Mouse (Mus musculus): ENCODE results near the gene Kxd1. TPM values are rescaled to one million over a fixed set of nuclear protein-coding genes. Genes with fewer than 3 reads are reported as not detected.
"Not testable (repeated sequence)": the region's sequence is repeated elsewhere in the genome, so short reads cannot be mapped to it uniquely, and the experiment has no call there.

Gene Kxd1
- total RNA-seq, 2 experiments from 2014 or later: 37.2 to 40.7 TPM

DNA sequence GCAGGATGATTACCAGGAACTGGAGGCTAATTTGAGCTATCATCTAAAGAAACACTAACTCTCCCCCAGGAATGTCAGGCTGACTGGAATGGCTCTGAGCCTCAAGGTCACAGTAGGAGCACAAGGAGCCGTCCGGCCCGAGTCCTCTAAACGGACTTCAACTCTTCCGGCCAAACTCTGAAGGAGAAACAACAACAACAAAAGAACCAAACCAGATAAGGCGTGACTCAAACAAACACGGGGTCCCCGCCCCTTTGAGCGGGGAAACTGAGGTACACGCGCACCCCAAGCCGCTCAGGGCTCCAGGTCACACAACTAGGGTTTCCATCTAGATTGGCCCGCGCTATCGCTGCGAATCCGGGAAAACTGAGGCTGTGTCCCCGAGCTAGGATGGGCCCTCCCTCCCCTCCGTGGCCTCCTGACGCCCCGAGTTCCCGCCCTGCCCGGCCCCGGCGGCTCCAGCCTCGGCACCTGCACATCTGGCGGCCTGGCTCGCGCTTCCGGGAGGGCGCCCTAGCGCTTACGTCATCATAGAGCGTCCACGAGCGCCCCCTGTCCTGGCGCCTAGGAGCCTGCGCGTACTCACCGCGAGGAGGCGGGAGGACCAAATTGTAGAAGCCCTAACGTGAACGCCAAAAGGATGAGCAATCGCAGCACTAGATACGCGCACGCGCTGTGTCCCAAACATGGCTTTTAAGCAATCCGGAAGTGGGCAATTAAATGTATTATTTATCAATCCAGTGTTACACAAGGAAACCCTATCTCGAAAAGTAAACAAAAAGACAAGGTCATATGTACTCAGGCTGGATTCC is 5.0 kb downstream of the Kxd1 start:
- peak overlapping the region; percentile 81 for H3K4me3 ChIP-seq
- peak; percentile 81 for TF ChIP-seq CTCF (conservative IDR thresholded peaks at IDR 0.05)
- DNase-seq (ENCODE audit: low spot score in 2 of 2): peak; percentile 96 to 97
- peak overlapping the region; percentile 92 for H3K27ac ChIP-seq

GRCm38 (mm10) chr8:70519606-70520005 is 8.2 kb downstream of the Kxd1 start:
- H3K27ac ChIP-seq: no peak overlapping the region
- DNase-seq (ENCODE audit: low spot score in 2 of 2): no peak

GRCm38 (mm10) chr8:70519043-70519442 is 8.7 kb downstream of the Kxd1 start:
- TF ChIP-seq CTCF (conservative IDR thresholded peaks at IDR 0.05): no peak

More at GRCm38 (mm10) chr8:70519606-70520005, 8.2 kb downstream of the Kxd1 start:
- no peak for TF ChIP-seq CTCF (conservative IDR thresholded peaks at IDR 0.05)
- H3K4me3 ChIP-seq: no peak overlapping the region

GRCm38 (mm10) chr8:70517940-70518643 is 9.7 kb downstream of the Kxd1 start:
- Histone ChIP-seq H3K27ac (no peak overlapping the region), H3K4me3 (no peak overlapping the region)
- DNase-seq (ENCODE audit: low spot score in 2 of 2): no peak
- no peak for TF ChIP-seq CTCF (conservative IDR thresholded peaks at IDR 0.05)

More at GRCm38 (mm10) chr8:70519043-70519442, 8.7 kb downstream of the Kxd1 start:
- Histone ChIP-seq H3K27ac (no peak overlapping the region), H3K4me3 (no peak overlapping the region)
- no peak for DNase-seq (ENCODE audit: low spot score in 2 of 2)

DNA sequence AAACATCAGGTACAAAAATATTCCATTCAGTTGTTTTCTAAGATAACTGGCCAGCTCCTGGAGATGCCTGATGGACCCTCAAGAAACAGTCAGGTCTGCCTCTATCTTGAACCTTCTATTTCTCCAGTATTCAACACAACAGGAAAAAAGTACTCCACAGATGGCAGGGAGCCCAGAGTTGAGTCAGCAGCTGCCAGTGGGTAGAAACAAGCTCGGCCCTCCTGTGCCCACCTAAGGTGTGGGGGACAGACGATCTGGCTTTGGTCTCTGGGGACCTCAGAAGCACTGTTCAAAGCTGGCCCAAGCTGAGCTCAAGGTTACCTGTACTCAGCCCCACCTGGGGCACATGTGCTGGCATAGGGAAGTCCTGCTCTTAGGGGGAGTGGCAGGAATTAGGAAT is 14.3 kb downstream of the Kxd1 start:
- DNase-seq (ENCODE audit: low spot score in 2 of 2): peak in 1 of 2 experiments; percentile 41
- H3K27ac ChIP-seq: peak overlapping the region; percentile 53; the same call in 1 of the 2 replicates
- TF ChIP-seq CTCF (conservative IDR thresholded peaks at IDR 0.05): no peak

GRCm38 (mm10) chr8:70512253-70512903 is 15.4 kb downstream of the Kxd1 start:
- TF ChIP-seq CTCF (conservative IDR thresholded peaks at IDR 0.05): no peak

More for the DNA sequence above, 14.3 kb downstream of the Kxd1 start:
- no peak overlapping the region for H3K4me3 ChIP-seq

DNA sequence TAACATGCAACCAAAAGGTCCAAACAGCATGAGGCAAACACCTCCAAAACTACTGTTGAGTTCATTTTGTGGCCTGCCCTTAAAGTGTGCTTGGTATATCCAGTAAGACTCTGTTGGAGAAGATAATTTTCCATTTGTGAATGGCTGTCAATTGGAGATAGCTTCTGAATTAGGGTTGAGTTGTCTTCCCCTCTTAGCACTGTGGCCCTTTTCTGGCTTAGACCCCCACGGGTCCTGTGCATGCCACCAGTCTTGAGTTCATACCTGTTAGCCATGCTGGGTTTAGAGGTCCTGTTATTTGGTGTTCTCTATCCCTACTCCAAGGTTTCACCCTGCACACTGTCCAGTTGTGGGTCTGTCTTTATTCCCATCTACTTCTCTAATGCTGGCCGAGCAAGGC is 16.0 kb downstream of the Kxd1 start:
- H3K4me3 ChIP-seq: no peak overlapping the region
- DNase-seq (ENCODE audit: low spot score in 2 of 2): no peak
- TF ChIP-seq CTCF (conservative IDR thresholded peaks at IDR 0.05): no peak
- 0 out of 2 replicates have a peak overlapping the region, but pooled peaks have one; percentile 93 for H3K27ac ChIP-seq

More at GRCm38 (mm10) chr8:70512253-70512903, 15.4 kb downstream of the Kxd1 start:
- H3K27ac ChIP-seq: no peak overlapping the region; the same call in 1 of the 2 replicates
- DNase-seq (ENCODE audit: low spot score in 2 of 2): no peak
- no peak overlapping the region for H3K4me3 ChIP-seq

GRCm38 (mm10) chr8:70511174-70511573 is 16.6 kb downstream of the Kxd1 start:
- not testable (repeated sequence) for DNase-seq (ENCODE audit: low spot score in 2 of 2)
- Histone ChIP-seq H3K4me3 (peak overlapping the region; percentile 84), H3K27ac (peak overlapping the region; percentile 93)

- Histone ChIP-seq H3K27ac (peak within 1 kb of the TSS; percentile 93), H3K4me3 (peak within 1 kb of the TSS; percentile 84)
- TF ChIP-seq CTCF (conservative IDR thresholded peaks at IDR 0.05): no peak
- peak; percentile 97 to 98 for DNase-seq (ENCODE audit: low spot score in 2 of 2)
Observed at GRCm38 (mm10) chr8:70510228-70510915, 17.4 kb downstream of the Kxd1 start, which contains the start of gene Uba52. TSS of gene Uba52 (minus strand) at chr8:70510801.

GRCm38 (mm10) chr8:70509281-70509952 is 18.3 kb downstream of the Kxd1 start:
- no peak for DNase-seq (ENCODE audit: low spot score in 2 of 2)
- H3K27ac ChIP-seq: peak overlapping the region; percentile 93
- no peak for TF ChIP-seq CTCF (conservative IDR thresholded peaks at IDR 0.05)

DNA sequence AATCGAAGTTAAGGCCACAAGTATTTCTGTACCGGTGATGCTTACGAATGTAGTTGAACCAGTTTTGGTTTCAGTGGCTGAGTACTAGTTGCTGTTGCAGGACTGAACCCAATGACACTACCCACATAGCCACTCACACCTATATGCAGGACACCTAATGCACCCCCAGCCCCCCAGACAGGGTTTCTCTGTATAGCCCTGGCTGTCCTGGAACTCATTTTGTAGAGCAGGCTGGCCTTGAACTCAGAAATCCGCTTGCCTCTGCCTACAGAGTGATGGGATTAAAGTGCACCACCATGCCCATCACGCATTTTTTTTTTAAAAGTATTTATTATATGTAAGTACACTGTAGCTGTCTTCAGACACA is 20.7 kb downstream of the Kxd1 start:
- Histone ChIP-seq H3K4me3 (no peak overlapping the region; the same call in 1 of the 2 replicates), H3K27ac (peak overlapping the region; percentile 99; the same call in 1 of the 2 replicates)
- DNase-seq (ENCODE audit: low spot score in 2 of 2): no peak
- TF ChIP-seq CTCF (conservative IDR thresholded peaks at IDR 0.05): no peak

More at GRCm38 (mm10) chr8:70509281-70509952, 18.3 kb downstream of the Kxd1 start:
- H3K4me3 ChIP-seq: peak overlapping the region; percentile 84

All from layer of hippocampus, adult 2 months (tissue).